Mouse (Mus musculus): ENCODE measurements at regions not wholly inside any gene's neighbourhood (a gene's known extent, or its start where the extent isn't known, plus 50 kb on each side); places are given as distances from the start of the nearest gene placed in this dataset.

GRCm38 (mm10) chr4:62806786-62807185, 158.6 kb upstream of the Zfp618 start:
- TF ChIP-seq POLR2A (IDR thresholded peaks at IDR 0.05; ENCODE audit: borderline replicate concordance, low read depth, low read length): no peak
- TF ChIP-seq CTCF (IDR thresholded peaks at IDR 0.05; ENCODE audit: low read depth, low read length): no peak

Measured in bone marrow macrophage, adult 2 months (primary cell).